Mouse (Mus musculus): ENCODE measurements around the gene Odf3l1.
A peak's percentile ranks its signal among the peaks of the same experiment; 100 is the strongest.
"Not testable (repeated sequence)": the region's sequence is repeated elsewhere in the genome, so short reads cannot be mapped to it uniquely, and the experiment has no call there.

Odf3l1 gene

GRCm38 (mm10) chr9:56864216-56864729, at the start of gene Odf3l1:
Odf3l1 (minus strand) TSS chr9:56864679.
- DNase-seq, result no peak

- no peak for DNase-seq
Observed at GRCm38 (mm10) chr9:56913991-56914390, 49.5 kb upstream of the Odf3l1 start.

GRCm38 (mm10) chr9:56911017-56911416, 46.5 kb upstream of the Odf3l1 start:
- no peak for DNase-seq

- not testable (repeated sequence) for DNase-seq
Observed at GRCm38 (mm10) chr9:56909991-56910390, 45.5 kb upstream of the Odf3l1 start.

GRCm38 (mm10) chr9:56907549-56907948, 43.1 kb upstream of the Odf3l1 start:
- no peak for DNase-seq

GRCm38 (mm10) chr9:56903662-56904061, 39.2 kb upstream of the Odf3l1 start:
- no peak for DNase-seq

- peak; percentile 54 for DNase-seq
Observed at GRCm38 (mm10) chr9:56901187-56901586, 36.7 kb upstream of the Odf3l1 start.

- no peak for DNase-seq
Observed at GRCm38 (mm10) chr9:56900571-56900970, 36.1 kb upstream of the Odf3l1 start.

GRCm38 (mm10) chr9:56900060-56900459, 35.6 kb upstream of the Odf3l1 start:
- no peak for DNase-seq

- DNase-seq, result no peak
Observed at GRCm38 (mm10) chr9:56899409-56899808, 34.9 kb upstream of the Odf3l1 start.

- DNase-seq, result no peak
Observed at GRCm38 (mm10) chr9:56896779-56897178, 32.3 kb upstream of the Odf3l1 start.

- DNase-seq, result no peak
Observed at GRCm38 (mm10) chr9:56894006-56894405, 29.5 kb upstream of the Odf3l1 start.

GRCm38 (mm10) chr9:56893313-56893712, 28.8 kb upstream of the Odf3l1 start:
- no peak for DNase-seq

- no peak for DNase-seq
Observed at GRCm38 (mm10) chr9:56892111-56892510, 27.6 kb upstream of the Odf3l1 start.

GRCm38 (mm10) chr9:56891517-56892011, 27.1 kb upstream of the Odf3l1 start:
- peak; percentile 68 for DNase-seq

- no peak for DNase-seq
Observed at GRCm38 (mm10) chr9:56890522-56891250, 26.2 kb upstream of the Odf3l1 start.

- peak; percentile 86 for DNase-seq
Observed at GRCm38 (mm10) chr9:56889817-56890216, 25.3 kb upstream of the Odf3l1 start.

- no peak for DNase-seq
Observed at GRCm38 (mm10) chr9:56887581-56887980, 23.1 kb upstream of the Odf3l1 start.

- no peak for DNase-seq
Observed at GRCm38 (mm10) chr9:56886601-56887000, 22.1 kb upstream of the Odf3l1 start.

- DNase-seq, result no peak
Observed at GRCm38 (mm10) chr9:56886113-56886512, 21.6 kb upstream of the Odf3l1 start.

- DNase-seq, result peak; percentile 45
Observed at GRCm38 (mm10) chr9:56884328-56884727, 19.8 kb upstream of the Odf3l1 start.

GRCm38 (mm10) chr9:56883470-56883869, 19.0 kb upstream of the Odf3l1 start:
- no peak for DNase-seq

- DNase-seq, result no peak
Observed at GRCm38 (mm10) chr9:56882818-56883217, 18.3 kb upstream of the Odf3l1 start.

GRCm38 (mm10) chr9:56882283-56882682, 17.8 kb upstream of the Odf3l1 start:
- no peak for DNase-seq
